Mouse (Mus musculus) cerebellum, postnatal 14 days (tissue): ENCODE data around the gene Rbm19.
A peak's percentile ranks its signal among the peaks of the same experiment; 100 is the strongest.
"Not testable (repeated sequence)": the region's sequence is repeated elsewhere in the genome, so short reads cannot be mapped to it uniquely, and the experiment has no call there.

Source experiments
- DNase-seq, 2 experiments: peaks; one replicate each; pipeline ENCODE4 v3.0.0; 2021; ENCODE audit warnings: mixed read lengths in 2 of 2

The Rbm19 gene

GRCm38 (mm10) chr5:120116261-120117050, at the start of gene Rbm19:
Gene Rbm19, plus strand, starts transcription at chr5:120116465.
- DNase-seq: peak; percentile 95 to 96

GRCm38 (mm10) chr5:120067266-120067665, 49.0 kb upstream of the Rbm19 start:
- no peak for DNase-seq

DNA sequence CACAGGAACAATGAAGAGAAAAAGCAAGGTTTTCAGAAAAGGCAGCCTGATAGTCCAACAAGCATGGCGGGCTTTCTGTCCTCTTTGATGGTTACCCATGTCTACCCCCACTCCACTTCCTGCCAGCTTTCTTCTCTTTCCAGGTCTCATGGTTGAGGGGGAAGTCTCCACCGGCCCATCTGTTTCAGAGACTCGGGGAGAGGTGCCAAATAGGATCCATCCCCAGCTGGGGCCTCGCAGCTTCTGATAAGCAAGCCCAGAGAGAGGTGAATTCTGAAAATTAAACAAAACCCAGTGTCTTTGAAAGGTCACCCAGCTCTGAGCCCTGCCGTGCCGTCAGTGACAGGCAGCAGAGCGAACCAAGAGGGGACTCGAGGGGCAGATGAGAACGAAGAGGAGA, 42.2 kb upstream of the Rbm19 start:
- DNase-seq: peak; percentile 46

DNA sequence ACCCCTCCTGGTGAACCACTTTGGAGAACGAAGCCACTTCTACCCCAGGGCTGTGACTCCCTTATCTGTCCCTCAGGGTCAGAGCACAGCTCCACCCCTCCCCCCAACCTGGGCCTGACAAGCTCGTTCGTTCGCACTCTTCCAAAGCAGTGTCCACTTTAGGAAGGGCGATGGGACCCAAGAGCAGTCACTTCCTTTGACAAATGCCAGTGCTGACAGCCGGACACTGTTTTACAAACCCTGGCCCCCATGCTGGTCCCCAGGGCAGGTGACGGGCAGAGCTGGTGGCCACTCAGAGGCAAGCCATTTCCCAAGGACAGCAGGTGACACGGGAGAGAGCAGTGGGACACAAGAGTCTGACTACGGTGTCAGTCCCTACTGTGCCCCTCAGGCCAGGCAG, 36.2 kb upstream of the Rbm19 start:
- no peak for DNase-seq

DNA sequence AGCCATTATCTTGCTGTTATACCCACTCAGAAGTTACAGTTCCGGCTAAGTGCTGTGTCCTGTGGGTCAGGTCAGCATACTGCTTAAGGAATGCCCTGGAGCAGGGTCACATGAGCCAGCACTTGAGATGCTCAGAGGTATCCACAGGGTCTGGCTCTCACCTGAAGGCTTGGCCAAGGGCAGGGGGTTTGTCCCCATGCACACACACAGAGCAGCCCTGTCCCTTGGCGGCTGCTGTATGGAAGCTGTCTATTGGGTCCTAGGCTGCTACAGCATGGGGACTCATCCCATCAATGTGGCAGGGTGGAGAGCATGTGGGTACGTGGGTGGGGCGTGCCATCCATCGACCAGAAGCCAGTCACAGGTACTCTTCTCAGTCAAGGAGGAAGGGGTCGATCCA, 35.8 kb upstream of the Rbm19 start:
- DNase-seq: no peak

DNA sequence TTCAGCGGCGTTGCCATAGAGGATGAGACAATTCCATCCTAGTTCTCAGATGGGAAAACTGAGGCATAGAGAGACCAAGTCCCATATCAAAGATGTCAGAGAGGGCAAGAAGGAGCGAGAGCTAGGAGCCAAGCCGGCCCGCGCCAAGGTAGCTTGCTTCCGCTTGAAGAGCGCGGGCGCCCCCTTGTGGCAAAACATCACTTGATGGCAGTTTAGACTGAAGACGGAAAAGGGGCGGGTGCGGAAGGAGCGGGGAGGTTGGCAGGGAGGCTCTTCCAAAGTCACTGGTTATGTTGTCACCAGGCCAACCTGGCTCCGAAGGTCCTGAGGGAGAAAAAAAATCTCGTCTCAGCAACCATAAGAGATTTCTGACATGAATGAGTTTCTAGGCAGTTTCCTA, 27.7 kb upstream of the Rbm19 start:
- DNase-seq: peak; percentile 93 to 97

- peak; percentile 56 to 77 for DNase-seq
Measured at GRCm38 (mm10) chr5:120094602-120095001, 21.7 kb upstream of the Rbm19 start.

DNA sequence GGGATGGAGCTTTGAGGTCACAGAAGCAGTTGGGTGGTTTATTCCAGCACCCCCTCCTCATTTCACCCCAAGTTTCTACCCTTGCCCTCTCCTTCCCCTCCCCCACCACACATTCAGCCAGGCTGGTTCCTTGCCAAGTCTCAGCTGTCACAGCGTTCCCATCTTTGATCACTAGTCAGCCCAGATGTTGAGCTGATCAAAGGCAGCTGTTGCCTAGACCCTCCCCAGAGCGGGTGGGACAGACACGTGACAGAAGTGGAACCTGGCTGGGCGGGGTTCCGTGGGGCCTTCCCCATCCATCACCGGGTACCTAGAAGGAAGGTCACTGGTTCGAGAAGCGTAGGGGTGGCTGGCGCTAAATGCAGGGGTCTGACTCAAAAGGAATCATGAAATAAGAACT, 19.2 kb upstream of the Rbm19 start:
- no peak for DNase-seq

DNA sequence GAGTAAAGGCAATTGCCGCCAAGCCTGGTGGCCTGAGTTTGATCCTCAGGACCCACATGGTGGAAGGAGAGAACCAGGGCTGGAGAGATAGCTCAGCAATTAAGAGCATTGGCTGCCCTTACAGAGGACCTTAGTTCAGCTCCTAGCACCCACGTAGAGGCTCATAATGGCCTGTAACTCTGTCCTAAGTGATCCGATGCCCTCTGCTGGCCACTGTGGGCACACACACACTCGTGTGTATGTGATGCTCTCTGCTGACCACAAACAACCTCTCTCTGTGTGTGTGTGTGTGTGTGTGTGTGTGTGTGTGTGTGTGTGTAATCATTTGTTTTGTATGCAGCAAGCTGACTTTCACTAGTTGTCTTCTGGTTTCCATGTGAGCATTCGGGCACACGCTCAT, 15.5 kb upstream of the Rbm19 start:
- no peak for DNase-seq

- no peak for DNase-seq
Measured at GRCm38 (mm10) chr5:120102097-120102496, 14.2 kb upstream of the Rbm19 start.

- DNase-seq: peak; percentile 69 to 73
Measured at GRCm38 (mm10) chr5:120102732-120103131, 13.5 kb upstream of the Rbm19 start.

- DNase-seq: no peak
Measured at GRCm38 (mm10) chr5:120103458-120103857, 12.8 kb upstream of the Rbm19 start.

- DNase-seq: peak; percentile 46 to 48
Measured at GRCm38 (mm10) chr5:120106424-120107073, 9.7 kb upstream of the Rbm19 start.

- DNase-seq: peak in 1 of 2 experiments; percentile 1
Measured at GRCm38 (mm10) chr5:120114361-120114760, 1.9 kb upstream of the Rbm19 start.

GRCm38 (mm10) chr5:120117161-120117560, 896 bp downstream of the Rbm19 start:
- not testable (repeated sequence) for DNase-seq

DNA sequence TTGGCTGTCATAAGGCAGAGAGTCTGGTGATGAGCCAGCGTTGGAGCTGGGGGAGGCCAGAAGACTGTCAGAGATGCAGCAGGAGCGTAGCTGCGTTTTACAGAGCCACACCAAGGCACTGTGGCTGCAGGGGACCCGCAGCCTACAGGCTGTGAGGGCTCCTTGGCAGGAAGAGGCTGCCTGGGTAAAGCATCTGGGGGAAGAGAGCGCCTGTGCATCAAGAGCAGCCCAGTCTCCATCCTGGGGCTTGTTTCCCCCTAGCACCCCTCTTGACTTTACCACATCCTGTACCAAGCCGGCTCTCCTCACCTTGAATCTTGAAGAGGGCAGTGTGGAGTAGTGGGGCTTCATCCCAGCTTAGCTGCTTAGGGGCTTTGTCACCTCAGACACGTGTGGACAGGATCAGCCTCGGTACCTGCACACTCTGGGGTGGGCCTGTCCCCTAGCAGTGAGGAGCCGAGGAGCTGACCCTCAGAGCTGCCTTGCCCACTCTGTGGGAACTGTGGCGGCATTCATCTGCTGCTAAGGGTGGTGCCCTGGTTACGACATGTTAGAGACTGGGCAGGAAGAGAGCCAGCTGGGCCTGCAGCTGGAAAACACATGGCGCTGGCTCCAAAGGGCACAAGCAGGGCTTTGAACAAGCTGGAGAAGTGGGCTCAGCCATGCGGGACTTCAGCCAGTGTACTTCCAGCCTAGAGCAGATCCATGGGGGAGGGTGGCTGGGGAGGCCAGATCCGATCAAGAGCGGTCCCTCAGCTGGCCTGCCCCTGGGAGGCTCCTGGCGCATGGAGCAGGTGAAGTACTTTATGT, 8.8 kb downstream of the Rbm19 start:
- DNase-seq: no peak

DNA sequence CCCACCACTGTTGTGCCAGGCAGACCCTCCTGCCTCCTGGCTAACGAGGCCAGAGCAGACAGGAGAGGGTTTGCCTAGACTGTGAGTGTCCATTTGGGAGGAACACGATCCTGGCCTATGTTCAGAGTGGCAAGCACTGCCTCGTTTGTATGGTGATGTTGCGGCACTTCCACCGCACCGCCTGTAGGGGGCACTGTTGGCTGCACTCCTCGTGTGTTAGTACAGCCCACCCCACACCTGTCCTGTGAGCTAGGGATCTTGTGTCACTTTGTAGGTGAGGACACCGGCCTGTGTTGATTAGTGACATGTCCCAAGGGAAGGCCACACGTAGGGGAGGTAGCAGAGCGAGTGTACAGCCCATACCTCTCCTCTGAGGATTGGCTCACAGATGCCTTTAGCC, 11.4 kb downstream of the Rbm19 start:
- DNase-seq: peak; percentile 47 to 73

DNA sequence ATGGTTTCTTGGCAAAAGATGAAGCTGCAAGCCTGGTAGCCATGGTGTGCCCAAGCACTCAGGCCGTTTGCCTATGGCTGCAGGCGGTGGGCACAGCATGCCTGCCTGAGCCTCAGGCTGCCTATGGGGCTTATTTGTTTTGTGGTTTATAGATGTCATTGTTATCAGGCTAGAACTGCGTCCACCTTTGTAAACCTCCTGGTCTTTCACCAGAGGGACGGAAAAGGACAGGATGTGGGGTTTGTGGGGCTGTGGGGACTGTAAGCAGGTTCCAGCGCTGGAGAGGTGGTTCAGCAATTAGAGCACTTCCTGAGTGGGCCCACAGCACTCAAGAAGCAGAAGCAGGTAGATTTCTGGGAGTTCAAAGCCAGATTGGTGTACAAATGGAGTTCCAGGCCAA, 12.2 kb downstream of the Rbm19 start:
- no peak for DNase-seq

GRCm38 (mm10) chr5:120129070-120129469, 12.8 kb downstream of the Rbm19 start:
- peak; percentile 56 to 64 for DNase-seq

- no peak for DNase-seq
Measured at GRCm38 (mm10) chr5:120129761-120130160, 13.5 kb downstream of the Rbm19 start.

DNA sequence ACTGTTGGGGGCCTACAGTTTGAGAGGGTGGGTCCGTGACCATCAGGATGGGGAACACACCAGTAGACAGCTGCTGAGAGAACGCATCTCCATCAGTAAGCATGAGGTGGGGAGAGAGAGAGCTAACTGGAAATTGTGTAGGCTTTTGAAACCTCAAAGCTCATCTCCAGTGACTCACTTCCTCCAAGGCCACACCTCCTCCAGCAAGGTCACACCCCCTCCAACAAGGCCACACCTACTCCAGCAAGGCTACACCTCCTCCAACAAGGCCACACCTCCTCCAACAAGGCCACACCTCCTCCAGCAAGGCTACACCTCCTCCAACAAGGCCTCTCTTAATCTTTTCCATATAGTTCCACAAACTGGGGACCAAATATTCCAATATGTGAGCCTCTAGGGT, 13.9 kb downstream of the Rbm19 start:
- no peak for DNase-seq

- peak; percentile 60 to 74 for DNase-seq
Measured at GRCm38 (mm10) chr5:120131600-120131999, 15.3 kb downstream of the Rbm19 start.

DNA sequence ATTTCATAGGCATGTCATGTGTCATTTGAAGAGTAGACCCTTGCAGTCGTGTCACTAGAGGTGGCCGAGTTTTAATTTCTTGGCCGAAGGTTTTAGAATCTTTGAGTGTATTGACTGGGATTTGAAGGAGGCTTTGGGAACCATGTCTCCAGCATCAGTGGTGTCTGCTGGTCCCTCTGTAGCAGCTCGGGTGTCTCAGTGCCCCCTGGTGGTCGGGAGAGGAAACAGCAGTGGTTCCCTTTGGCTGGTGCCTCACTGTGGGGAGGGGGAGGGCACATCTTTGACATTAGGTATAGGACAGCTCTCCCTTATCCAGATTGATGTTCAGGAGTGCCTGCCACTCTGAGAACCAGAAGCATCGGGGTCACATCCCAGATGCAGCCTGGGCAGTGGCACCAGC, 17.7 kb downstream of the Rbm19 start:
- DNase-seq: peak; percentile 59 to 74

DNA sequence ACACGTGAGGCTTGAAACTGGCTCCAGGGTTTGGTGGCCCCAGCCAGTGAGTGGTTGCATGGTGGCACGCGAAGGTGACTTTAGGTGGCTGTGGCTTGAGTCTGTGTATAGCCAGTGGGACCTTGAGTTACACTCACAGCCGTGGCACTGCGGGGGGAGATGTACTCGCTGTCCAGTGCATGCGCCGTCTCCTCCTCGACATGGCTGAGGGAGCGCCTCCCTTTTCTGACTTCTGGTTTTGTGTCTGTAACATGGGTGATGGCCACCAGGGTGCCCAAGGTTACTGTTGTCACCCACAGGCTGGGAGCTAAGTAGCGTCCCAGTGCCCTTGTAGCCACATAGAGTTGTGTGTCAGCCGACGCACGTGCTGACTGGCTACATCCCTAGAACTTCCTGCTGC, 19.1 kb downstream of the Rbm19 start:
- DNase-seq: no peak
